Mouse (Mus musculus): ENCODE data around the gene Neu2. TPM values are rescaled to one million over a fixed set of nuclear protein-coding genes. Genes with fewer than 3 reads are reported as not detected.
"Not testable (repeated sequence)": the region's sequence is repeated elsewhere in the genome, so short reads cannot be mapped to it uniquely, and the experiment has no call there.

Neu2 gene
- total RNA-seq (2021) = under 1 TPM; 0.38 to 0.44 TPM
- long read RNA-seq, experiment 1 = 0 reads
- long read RNA-seq, experiment 2, partial matches to known transcripts = 0 of 2 reads
- long read RNA-seq, experiment 2, other reads (novel, unspliced or antisense) = 0 of 2 reads

DNA sequence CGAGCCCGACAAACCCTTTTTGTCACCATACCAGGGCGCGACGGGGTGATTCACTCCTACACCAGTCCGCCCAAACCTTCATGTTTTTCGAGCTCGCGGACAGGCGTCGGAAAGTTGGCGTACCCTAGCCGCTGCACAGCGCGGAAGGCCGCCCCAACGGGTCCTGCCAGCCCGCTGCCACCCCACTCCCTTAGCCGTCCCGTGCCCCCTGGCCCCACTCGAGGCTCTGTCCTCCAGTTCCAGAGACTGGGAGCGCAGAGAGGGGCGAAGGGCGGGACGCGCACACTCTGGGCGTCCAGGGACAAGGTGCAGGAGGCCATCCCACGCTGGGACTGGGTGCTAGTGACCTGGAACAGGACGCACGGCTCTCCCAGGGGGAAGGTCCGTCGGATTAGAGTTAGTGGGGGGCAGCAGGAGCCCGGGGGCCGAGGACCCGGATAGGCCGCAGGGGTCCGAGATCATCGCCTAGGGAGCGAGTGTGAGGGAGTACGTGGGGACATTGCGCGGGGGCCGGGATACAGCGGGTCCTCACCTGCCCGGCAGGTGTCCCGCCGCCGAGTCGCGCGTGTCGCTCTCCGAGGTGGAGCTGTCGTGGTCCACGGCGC lies at the start of gene Neu2:
Gene Neu2, plus strand, starts transcription at position 329 of the 605 bp plus-strand sequence.
- no peak for TF ChIP-seq CTCF (conservative IDR thresholded peaks at IDR 0.05)
- peak within 1 kb of the TSS; percentile 84 for H3K4me3 ChIP-seq
- H3K27ac ChIP-seq = peak within 1 kb of the TSS; percentile 94
- DNase-seq (ENCODE audit: low spot score in 2 of 2) = no peak

DNA sequence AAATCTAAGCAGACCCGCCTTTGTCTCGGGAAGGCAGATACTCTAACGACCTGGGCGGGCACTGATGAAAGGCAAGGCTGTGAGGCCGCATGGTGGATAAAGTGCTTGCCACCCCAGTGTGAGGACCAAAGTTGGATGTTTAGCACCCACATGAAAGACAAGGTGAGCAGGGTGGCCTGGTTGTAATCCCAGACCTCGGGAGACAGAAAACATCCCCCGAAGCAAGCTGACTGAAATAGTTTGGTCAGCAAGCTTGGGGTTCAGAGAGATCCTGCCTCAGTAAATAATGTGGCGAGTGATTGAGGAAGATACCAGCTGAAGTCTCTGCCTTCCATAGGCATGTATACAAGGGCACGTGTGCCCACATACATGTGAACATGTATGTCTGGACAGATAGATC lies 42.2 kb upstream of the Neu2 start:
- no peak overlapping the region for H3K4me3 ChIP-seq
- no peak for DNase-seq (ENCODE audit: low spot score in 2 of 2)
- no peak for TF ChIP-seq CTCF (conservative IDR thresholded peaks at IDR 0.05)
- H3K27ac ChIP-seq = no peak overlapping the region

DNA sequence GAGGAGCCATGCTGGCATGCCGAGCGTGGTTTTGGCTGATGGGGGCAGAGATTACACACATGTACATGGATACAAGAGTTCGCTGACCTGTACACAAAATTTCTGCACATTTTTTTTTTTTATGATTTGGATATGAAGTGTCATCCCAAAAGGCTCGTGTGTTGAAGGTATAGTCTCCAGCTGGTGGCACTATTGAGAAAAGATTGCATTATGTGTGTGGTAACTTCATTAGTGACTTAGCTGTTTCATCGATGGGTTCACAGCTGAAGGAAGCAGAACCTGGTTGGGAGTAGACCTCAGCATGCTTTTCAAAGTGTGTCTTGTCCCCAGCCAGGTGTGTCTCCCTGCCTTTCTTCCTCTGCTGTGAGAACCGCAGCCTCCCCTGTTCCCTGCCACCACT lies 41.4 kb upstream of the Neu2 start:
- Histone ChIP-seq H3K27ac (no peak overlapping the region), H3K4me3 (no peak overlapping the region)
- TF ChIP-seq CTCF (conservative IDR thresholded peaks at IDR 0.05) = peak; percentile 71
- DNase-seq (ENCODE audit: low spot score in 2 of 2) = no peak

DNA sequence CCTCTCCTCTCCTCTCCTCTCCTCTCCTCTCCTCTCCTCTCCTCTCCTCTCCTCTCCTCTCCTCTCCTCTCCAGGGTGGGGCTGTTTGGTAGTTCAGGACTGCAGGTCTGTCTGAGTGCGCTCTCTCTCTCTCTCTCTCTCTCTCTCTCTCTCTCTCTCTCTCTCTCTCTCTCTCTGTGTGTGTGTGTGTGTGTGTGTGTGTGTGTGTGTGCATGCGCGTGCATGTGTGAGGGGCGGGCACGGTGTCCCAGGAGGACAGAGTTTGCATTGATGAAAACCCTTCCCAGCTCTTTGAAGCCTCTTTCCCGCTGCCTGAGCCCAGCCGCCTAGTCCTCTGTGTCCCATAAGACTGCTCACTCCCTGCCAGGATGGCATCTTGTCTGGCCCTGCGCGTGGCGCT lies 39.7 kb upstream of the Neu2 start, which contains the start of gene Snorc:
Gene Snorc, plus strand, starts transcription at position 301 of the 400 bp plus-strand sequence.
- H3K4me3 ChIP-seq; DNase-seq (ENCODE audit: low spot score in 2 of 2); H3K27ac ChIP-seq: not testable (repeated sequence)

DNA sequence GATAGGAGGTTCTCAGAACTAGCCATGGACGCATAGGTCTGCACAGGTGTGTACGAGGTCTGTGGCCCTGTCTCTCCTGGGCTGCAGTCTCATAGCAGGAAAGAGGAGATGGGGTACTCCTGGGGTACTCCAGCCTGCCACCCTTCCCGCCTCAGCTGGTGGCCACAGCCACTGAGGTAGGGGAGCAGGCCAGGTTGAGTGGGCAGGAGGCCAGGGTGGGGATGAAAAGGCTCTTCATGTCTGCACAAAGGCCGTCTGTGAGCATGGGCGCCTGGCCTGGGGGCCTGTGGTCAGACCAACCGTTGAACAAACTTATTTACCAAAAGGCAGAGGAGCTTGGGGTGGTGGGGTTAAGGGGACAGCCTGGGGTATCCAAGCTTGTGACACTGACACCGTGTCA lies 37.8 kb upstream of the Neu2 start:
- H3K27ac ChIP-seq = no peak overlapping the region
- H3K4me3 ChIP-seq = no peak overlapping the region
- no peak for DNase-seq (ENCODE audit: low spot score in 2 of 2)
- TF ChIP-seq CTCF (conservative IDR thresholded peaks at IDR 0.05) = no peak

DNA sequence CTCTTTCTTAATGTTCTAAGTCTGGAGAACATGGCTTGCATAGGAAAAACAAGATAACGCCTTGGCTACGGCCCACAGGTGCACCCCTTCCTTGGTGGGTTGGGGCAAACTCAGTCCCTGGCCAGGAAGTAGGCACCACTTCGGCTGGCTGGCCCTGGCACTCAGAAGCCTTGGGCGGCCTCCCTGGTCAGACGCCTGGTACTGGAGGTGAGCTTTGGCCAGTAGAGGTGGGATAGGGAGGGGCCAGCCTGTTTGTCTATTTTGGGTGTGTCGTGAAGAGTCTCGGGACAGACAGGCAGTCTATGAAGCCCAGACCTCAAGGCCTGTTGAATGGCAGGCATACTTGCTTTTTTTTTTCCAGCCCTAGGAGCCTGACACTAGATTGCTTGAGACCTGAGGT lies 37.1 kb upstream of the Neu2 start:
- no peak overlapping the region for H3K4me3 ChIP-seq
- H3K27ac ChIP-seq = no peak overlapping the region
- TF ChIP-seq CTCF (conservative IDR thresholded peaks at IDR 0.05) = no peak
- no peak for DNase-seq (ENCODE audit: low spot score in 2 of 2)

DNA sequence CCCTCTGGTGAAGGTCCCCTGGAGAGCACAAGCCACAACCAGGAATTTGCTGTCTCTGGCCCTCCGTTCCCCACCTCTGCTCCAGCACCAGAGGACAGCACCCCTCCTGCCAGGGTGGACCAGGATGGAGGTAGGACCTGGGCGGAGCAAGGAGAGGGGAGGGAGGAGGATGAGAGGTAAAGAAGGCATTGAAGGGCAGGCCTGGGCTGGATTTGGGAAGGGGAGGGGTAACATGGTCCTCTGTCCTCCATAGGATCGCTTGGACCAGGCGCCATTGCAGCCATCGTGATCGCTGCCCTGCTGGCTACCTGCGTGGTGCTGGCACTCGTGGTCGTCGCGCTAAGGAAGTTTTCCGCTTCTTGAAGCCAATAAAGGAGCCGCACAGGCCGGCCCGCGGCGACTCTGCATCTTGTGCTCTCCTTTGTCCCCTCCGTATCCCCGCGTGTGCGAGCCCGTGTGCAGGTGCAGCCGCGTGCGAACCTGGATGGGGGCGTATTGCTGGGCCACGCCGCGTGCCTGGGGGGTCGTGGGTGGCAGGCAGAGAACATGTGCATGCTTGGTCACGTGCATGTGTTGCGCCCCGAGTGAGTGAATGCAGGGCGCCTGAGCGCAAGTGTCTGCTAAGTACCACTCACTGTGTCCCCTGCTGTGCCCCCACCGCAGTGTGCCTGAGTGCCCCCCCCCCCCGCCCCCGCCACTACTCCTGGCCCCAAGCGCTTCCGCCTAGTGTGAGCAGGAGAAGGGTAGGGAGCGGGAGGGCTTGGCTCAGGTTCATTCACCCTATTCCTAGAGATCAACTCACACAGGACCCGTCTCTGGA lies 34.4 kb upstream of the Neu2 start:
- TF ChIP-seq CTCF (conservative IDR thresholded peaks at IDR 0.05) = no peak
- DNase-seq (ENCODE audit: low spot score in 2 of 2) = peak; percentile 58 to 63
- H3K27ac ChIP-seq = peak overlapping the region; percentile 76
- peak overlapping the region; percentile 42 for H3K4me3 ChIP-seq

DNA sequence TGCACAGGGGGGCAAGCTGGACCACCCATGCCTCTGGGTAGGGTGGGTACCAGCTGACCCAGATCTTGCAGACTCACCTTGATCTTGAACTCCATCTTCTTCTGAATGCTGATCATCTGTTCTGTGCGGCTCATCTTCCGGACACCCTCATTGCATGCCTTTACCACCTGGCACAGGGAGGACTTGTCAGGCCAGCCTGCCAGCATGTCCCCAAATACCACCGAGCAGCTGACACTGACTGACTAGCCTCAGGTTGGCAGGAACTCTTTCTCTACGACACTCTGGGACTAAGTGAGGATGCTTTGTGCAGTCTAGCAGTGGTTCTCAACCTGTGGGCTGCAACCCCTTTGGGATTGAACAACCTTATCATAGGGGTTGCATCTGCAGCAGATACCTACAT lies 27.1 kb upstream of the Neu2 start:
- no peak for TF ChIP-seq CTCF (conservative IDR thresholded peaks at IDR 0.05)
- DNase-seq (ENCODE audit: low spot score in 2 of 2) = no peak
- Histone ChIP-seq H3K4me3 (no peak overlapping the region), H3K27ac (no peak overlapping the region)

DNA sequence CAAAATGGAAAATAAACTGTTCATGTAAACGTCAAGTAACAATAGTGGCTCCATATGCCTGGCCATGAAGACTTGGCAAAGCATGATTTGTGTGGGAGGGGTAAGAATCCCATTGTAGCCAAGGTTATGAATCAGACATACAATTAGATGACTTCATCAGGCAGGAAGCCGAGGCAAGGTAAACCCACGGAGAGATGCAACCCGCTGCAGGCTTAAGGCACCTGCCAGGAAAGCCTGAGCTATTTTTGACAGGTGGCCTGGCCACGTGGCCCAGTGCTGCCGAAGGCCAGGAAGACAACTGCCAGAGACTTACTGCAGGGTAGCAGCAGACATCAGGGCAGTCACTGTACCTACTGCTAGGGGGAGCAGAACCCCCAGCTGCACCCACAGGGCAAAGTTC lies 23.3 kb upstream of the Neu2 start:
- peak; percentile 43 to 72 for DNase-seq (ENCODE audit: low spot score in 2 of 2)
- Histone ChIP-seq H3K27ac (no peak overlapping the region), H3K4me3 (no peak overlapping the region)
- TF ChIP-seq CTCF (conservative IDR thresholded peaks at IDR 0.05) = no peak

DNA sequence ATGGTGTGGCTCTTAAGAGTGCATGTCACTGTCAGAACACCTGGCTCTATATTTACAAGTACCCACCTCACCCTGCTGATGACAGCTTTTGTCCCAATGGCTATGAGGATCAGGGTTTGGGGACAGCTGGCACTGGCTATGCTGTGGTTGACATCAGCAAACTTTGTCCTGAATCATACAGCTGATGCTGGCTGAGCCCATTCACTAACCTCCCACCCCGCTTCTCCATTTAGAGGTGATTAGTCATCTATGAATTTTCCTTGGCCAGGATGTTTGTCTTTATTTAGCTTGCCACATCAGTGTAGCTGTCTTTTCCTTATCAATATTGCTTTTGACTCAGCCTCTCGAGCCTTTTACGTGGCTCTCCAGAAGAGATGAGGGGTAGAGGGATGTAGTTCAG lies 17.4 kb upstream of the Neu2 start:
- no peak for TF ChIP-seq CTCF (conservative IDR thresholded peaks at IDR 0.05)
- no peak for DNase-seq (ENCODE audit: low spot score in 2 of 2)

DNA sequence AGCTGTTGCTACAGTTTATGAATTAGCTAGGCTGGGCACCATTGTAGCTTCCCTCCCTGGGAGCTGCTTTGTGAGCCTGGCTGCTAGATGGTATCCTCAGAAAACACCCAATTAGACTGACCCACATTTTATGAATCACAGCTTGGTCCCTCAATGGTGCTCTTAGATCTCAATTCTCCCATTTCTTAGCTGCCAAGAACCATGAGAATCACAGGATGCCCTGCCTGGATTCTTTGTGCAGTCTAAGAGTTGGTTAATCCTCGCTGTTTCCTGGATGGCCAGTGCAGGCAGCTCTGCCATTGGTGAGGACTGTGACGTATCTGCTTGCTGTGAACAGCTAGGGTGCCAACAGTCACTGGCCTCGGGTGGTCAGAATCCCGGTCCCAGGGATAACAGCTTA lies 16.1 kb upstream of the Neu2 start:
- Histone ChIP-seq H3K27ac (peak overlapping the region; percentile 77), H3K4me3 (no peak overlapping the region)
- DNase-seq (ENCODE audit: low spot score in 2 of 2) = peak in 1 of 2 experiments; percentile 61
- TF ChIP-seq CTCF (conservative IDR thresholded peaks at IDR 0.05) = no peak

More for the DNA sequence above, 17.4 kb upstream of the Neu2 start:
- Histone ChIP-seq H3K27ac (no peak overlapping the region), H3K4me3 (no peak overlapping the region)

DNA sequence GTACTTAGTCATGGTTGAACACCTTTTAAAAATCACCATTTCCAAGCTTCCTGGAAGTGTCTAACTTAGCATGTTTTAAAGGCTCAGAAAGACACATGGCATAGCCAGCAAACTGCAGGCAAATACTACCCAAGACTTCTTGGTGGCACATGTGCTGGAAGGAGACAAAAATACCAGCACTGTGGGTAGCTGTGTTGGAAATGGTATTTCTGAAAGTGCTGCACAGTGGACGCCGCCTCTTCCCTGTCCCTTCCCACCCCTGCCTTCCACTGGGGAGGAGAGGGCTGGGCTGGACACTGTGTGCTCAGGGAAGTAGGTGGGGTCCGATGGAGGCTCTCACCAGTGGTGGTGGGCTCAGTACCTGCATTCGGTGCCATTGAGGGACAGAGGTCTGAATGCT lies 4.2 kb upstream of the Neu2 start:
- DNase-seq (ENCODE audit: low spot score in 2 of 2) = no peak
- Histone ChIP-seq H3K4me3 (no peak overlapping the region), H3K27ac (no peak overlapping the region)
- no peak for TF ChIP-seq CTCF (conservative IDR thresholded peaks at IDR 0.05)

DNA sequence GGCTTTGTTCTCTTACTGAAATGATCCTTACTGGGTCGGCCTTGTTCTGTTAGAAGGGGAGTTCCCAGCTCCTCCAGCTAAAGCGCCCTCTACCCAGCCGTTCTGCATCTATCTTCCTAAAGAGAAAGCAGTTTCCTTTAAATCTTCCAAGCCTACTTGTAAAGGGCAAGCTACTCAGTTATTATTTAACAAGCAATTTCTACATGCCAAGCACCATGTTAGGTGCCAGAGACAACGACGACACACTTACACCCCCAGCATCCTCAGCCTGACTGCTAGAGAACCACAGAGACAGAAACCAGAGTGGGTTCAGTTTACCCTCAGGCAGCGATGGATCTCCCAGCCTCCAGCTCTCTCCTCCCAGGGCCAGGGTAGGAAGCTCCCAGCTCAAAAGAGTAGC lies 1.8 kb upstream of the Neu2 start:
- peak overlapping the region; percentile 84 for H3K4me3 ChIP-seq
- TF ChIP-seq CTCF (conservative IDR thresholded peaks at IDR 0.05) = peak; percentile 31
- no peak for DNase-seq (ENCODE audit: low spot score in 2 of 2)
- H3K27ac ChIP-seq = peak overlapping the region; percentile 94

Measured in layer of hippocampus, adult 2 months (tissue).